Mouse (Mus musculus) forebrain, embryonic 14.5 days (tissue): ENCODE measurements around the gene Kctd19. TPM values are rescaled to one million over a fixed set of nuclear protein-coding genes. Genes with fewer than 3 reads are reported as not detected.
A peak's percentile ranks its signal among the peaks of the same experiment; 100 is the strongest.

ENCODE experiments used
- ATAC-seq: fragments of 200-750 bp; cut with Nextera tagmentation; 2 replicates; pipeline ENCODE4 v1.8.0; 2017; ENCODE audit warnings: mild to moderate bottlenecking, moderate library complexity
- DNase-seq: peaks from one replicate; pipeline ENCODE4 v3.0.0-alpha.2; 2015; ENCODE audit warnings: low spot score
- H3K27ac ChIP-seq: fragments of 300-500 bp; sonication (generic); 2 replicates; pipeline ENCODE4 v1.5.1; 2014; ENCODE audit warnings: low read depth, mild to moderate bottlenecking, control low read depth, low read length, moderate library complexity
- H3K27me3 ChIP-seq: fragments of 300-500 bp; sonication (generic); replicated peaks from 2 replicates; pipeline ENCODE4 v1.6.1; 2014; ENCODE audit warnings: low read length, control low read depth, mixed read lengths; ENCODE audit not compliant: control insufficient read depth, insufficient read depth
- H3K36me3 ChIP-seq: fragments of 300-500 bp; sonication (generic); 2 replicates; pipeline ENCODE4 v1.6.1; 2014; ENCODE audit warnings: low read length, control low read depth; ENCODE audit not compliant: control insufficient read depth, insufficient read depth
- H3K4me1 ChIP-seq: fragments of 300-500 bp; sonication (generic); 2 replicates; pipeline ENCODE4 v1.6.1; 2014; ENCODE audit warnings: antibody characterized with exemption, low read length, control low read depth; ENCODE audit not compliant: control insufficient read depth, insufficient read depth
- H3K4me2 ChIP-seq: fragments of 300-500 bp; sonication (generic); 2 replicates; pipeline ENCODE4 v1.6.1; 2014; ENCODE audit warnings: mild to moderate bottlenecking, control low read depth, low read length
- H3K4me3 ChIP-seq: fragments of 300-500 bp; sonication (generic); 2 replicates; pipeline ENCODE4 v1.5.1; 2014; ENCODE audit warnings: low read depth, low read length, control low read depth
- H3K9ac ChIP-seq: fragments of 300-500 bp; sonication (generic); 2 replicates; pipeline ENCODE4 v1.6.1; 2014; ENCODE audit warnings: mild to moderate bottlenecking, low read length, control low read depth, moderate library complexity
- H3K9me3 ChIP-seq: fragments of 300-500 bp; sonication (generic); replicated peaks from 2 replicates; pipeline ENCODE4 v1.6.1; 2016; ENCODE audit warnings: low read length, control low read depth, mixed read lengths; ENCODE audit not compliant: control insufficient read depth
- WGBS: fragments of 180-500 bp; shearing (Covaris S2); extraction: QIAGEN DNeasy Blood & Tissue Kit; methylation state at CpG from one replicate; pipeline ENCODE4 v1.1.7; 2014; 5-methylcytosine and 5-hydroxymethylcytosine counted together
- polyA plus RNA-seq: library from polyadenylated mRNA; unstranded; fragments of >200 nt; fragmentation: Nextera tagmentation; extraction: Ambion mirVana; gene quantifications from 2 replicates; pipeline ENCODE4 v1.2.1, GENCODE M21; 2014

Gene Kctd19
- polyA plus RNA-seq, 1 experiment from 2014 or later = 0.09 TPM

DNA sequence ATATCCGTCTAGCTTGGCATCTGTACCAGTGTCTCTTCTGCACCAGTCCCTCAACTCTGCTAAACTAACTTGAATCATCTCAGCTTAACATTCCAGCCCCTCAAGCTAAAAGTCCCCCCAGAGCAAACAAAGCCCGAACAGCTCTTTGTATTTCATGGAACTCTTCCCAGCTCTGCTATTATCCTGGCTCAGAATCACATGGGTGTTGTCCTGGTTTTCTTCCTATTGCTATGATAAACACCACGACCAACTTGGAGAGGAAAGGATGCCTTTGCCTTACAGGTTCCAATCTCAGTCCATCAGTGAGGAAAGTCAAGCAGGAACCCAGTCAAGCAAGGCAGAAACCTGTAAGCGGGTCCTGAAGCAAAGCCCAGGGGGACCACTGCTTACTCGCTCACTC lies 20.2 kb upstream of the Kctd19 start:
- ATAC-seq (no peak), DNase-seq (peak; percentile 42)
- 39% methylated on average over 5 of the region's 5 CpGs for WGBS
- Histone ChIP-seq H3K9ac (no peak overlapping the region), H3K4me2 (no peak overlapping the region), H3K36me3 (no peaks in the 10 kb centered on the region), H3K27ac (no peak overlapping the region), H3K27me3 (no peaks in the 10 kb centered on the region), H3K4me3 (no peak overlapping the region), H3K4me1 (peaks cover 14% of the 10 kb centered on the region; the same call in 1 of the 2 replicates), H3K9me3 (no peaks in the 10 kb centered on the region)

DNA sequence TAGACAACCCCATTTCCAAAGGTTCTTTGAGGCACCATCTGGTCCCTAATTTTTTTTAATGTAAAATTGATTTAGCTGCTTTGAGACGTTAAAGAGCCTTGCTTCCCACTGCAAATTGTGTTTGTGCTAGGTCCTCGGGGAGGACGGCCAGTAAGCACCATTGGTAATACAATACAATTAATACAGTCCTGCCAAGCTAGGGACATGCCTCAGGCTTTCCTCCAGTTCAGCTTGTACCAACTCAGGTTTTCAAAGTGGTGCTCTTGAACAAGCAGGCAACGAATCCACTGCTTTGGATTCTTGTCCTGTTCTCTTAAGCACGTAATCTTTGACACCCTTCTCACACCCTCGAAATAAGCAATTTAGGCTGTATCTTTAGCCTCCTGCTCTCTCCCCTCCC lies 19.7 kb upstream of the Kctd19 start:
- H3K4me2 ChIP-seq = no peak overlapping the region
- DNase-seq (peak; percentile 27), ATAC-seq (no peak)
- no peak overlapping the region for H3K9ac ChIP-seq
- H3K4me1 ChIP-seq = peaks cover 14% of the 10 kb centered on the region; the same call in 1 of the 2 replicates
- H3K9me3 ChIP-seq = no peaks in the 10 kb centered on the region
- H3K27ac ChIP-seq = no peak overlapping the region
- no peaks in the 10 kb centered on the region for H3K36me3 ChIP-seq
- WGBS = 31% methylated on average over 6 of the region's 6 CpGs
- H3K27me3 ChIP-seq = no peaks in the 10 kb centered on the region
- no peak overlapping the region for H3K4me3 ChIP-seq

DNA sequence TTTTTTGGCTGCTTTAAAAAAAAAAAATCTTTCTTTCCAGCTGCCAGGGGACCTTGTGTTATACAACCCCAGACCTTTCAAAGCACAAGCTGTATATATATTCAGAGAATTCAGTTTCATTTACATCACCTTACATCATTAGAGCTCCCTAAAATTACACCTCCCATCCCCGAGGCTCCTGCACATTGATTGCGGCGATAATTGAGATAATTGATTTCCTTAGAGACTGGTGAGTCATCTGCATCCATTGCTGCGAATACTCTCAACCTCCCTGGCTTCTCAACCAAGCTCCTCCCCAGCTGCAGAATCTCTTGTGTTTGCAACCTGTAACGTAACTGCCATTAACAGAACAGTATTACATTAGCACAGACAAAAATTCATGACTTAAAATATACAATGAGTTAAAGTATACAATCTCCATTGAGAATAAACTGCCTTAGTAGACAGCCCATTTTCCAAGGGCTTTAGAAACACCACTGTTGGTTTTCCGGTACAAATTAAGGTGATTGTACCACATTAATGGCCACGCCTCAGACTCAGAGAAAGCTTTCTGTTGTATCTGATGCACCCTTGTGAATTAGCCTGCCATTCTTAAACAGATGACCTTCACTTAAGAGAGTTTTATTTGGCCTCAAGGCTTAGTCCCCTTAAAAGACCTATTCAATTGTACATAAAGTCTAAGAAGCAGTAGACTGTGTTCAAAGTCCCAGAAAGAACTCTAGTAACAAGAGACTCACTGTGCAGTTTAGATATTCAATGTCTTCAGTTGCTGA lies 18.6 kb upstream of the Kctd19 start:
- Histone ChIP-seq H3K9me3 (no peaks in the 10 kb centered on the region), H3K27me3 (no peaks in the 10 kb centered on the region), H3K27ac (no peak overlapping the region), H3K4me1 (peaks cover 14% of the 10 kb centered on the region; the same call in 1 of the 2 replicates), H3K9ac (no peak overlapping the region), H3K4me2 (no peak overlapping the region), H3K36me3 (no peaks in the 10 kb centered on the region), H3K4me3 (no peak overlapping the region)
- WGBS = 36% methylated on average over 7 of the region's 7 CpGs
- DNase-seq (peak; percentile 37), ATAC-seq (no peak)

DNA sequence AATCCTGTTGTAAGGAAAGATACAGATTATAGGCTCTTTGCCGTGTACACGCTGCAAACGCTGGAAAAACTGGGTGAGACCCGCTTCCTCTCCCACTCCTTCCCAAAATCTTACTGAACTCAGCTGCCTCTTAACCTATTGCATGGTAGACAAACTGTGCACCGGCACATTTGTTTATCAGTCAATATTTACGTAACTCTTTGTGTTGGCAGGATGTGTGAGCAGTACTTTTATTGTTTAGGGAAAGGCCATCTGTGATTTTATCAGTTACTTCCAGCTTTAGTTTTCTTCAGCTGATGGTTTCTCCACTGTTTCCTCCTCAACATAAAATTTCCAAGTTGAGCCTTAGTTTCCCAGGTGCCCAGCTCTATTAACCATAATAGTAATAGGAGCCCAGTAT lies 13.6 kb upstream of the Kctd19 start:
- Histone ChIP-seq H3K36me3 (no peaks in the 10 kb centered on the region), H3K9ac (no peak overlapping the region), H3K27me3 (no peaks in the 10 kb centered on the region), H3K4me1 (no peaks in the 10 kb centered on the region), H3K9me3 (no peaks in the 10 kb centered on the region), H3K4me3 (no peak overlapping the region), H3K27ac (no peak overlapping the region), H3K4me2 (no peak overlapping the region)
- WGBS = 85% methylated on average over 6 of the region's 6 CpGs
- no peak for ATAC-seq
- no peak for DNase-seq

- H3K27ac ChIP-seq = no peak overlapping the region
- H3K4me2 ChIP-seq = no peak overlapping the region
- no peak overlapping the region for H3K4me3 ChIP-seq
- H3K9me3 ChIP-seq = no peaks in the 10 kb centered on the region
- no peaks in the 10 kb centered on the region for H3K36me3 ChIP-seq
- H3K27me3 ChIP-seq = no peaks in the 10 kb centered on the region
- H3K4me1 ChIP-seq = no peaks in the 10 kb centered on the region
- ATAC-seq (no peak), DNase-seq (no peak)
- 76% methylated on average over 1 of the region's 1 CpGs for WGBS
- H3K9ac ChIP-seq = no peak overlapping the region
Measured at GRCm38 (mm10) chr8:105422006-105422405, 8.7 kb upstream of the Kctd19 start.

GRCm38 (mm10) chr8:105419800-105420199 lies 6.5 kb upstream of the Kctd19 start:
- H3K9me3 ChIP-seq = no peaks in the 10 kb centered on the region
- no peak overlapping the region for H3K27ac ChIP-seq
- H3K4me2 ChIP-seq = no peak overlapping the region
- H3K27me3 ChIP-seq = no peaks in the 10 kb centered on the region
- DNase-seq (no peak), ATAC-seq (no peak)
- H3K4me3 ChIP-seq = no peak overlapping the region
- 89% methylated on average over 4 of the region's 4 CpGs for WGBS
- no peak overlapping the region for H3K9ac ChIP-seq
- H3K36me3 ChIP-seq = no peaks in the 10 kb centered on the region
- no peaks in the 10 kb centered on the region for H3K4me1 ChIP-seq

GRCm38 (mm10) chr8:105418992-105419391 lies 5.7 kb upstream of the Kctd19 start:
- ATAC-seq (no peak), DNase-seq (no peak)
- 65% methylated on average over 2 of the region's 2 CpGs for WGBS

GRCm38 (mm10) chr8:105409947-105410346 lies 3.4 kb downstream of the Kctd19 start:
- no peak for DNase-seq
- WGBS = 94% methylated on average over 6 of the region's 6 CpGs
- H3K4me3 ChIP-seq = no peak overlapping the region
- H3K9ac ChIP-seq = no peak overlapping the region
- peaks cover 11% of the 10 kb centered on the region for H3K27me3 ChIP-seq
- no peak overlapping the region for H3K4me2 ChIP-seq
- no peaks in the 10 kb centered on the region for H3K36me3 ChIP-seq
- no peak overlapping the region for H3K27ac ChIP-seq
- no peaks in the 10 kb centered on the region for H3K9me3 ChIP-seq
- H3K4me1 ChIP-seq = peaks cover 3% of the 10 kb centered on the region
- no peak for ATAC-seq

More at GRCm38 (mm10) chr8:105418992-105419391, 5.7 kb upstream of the Kctd19 start:
- Histone ChIP-seq H3K27me3 (no peaks in the 10 kb centered on the region), H3K9ac (no peak overlapping the region), H3K4me2 (no peak overlapping the region), H3K36me3 (no peaks in the 10 kb centered on the region), H3K4me3 (no peak overlapping the region), H3K27ac (no peak overlapping the region), H3K9me3 (no peaks in the 10 kb centered on the region), H3K4me1 (no peaks in the 10 kb centered on the region)

DNA sequence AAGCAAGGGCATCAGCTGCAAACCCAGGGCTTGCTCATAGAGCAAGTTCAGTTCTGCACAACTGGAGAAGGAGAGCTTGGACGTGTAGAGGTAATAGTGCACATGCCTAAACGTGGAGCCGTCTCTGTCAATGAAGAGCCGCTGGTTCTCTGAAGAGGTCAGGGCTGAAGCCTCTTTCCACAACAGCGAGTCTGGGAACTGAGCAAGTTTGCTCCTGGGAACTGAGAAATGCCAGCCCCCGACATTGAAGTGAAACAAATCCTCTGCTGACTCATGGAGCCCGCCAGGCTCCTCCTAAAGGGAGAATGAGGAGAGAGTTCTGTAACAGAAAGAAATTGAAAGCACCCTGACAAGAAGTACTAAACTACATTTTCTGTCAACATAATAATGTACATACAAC lies 5.0 kb downstream of the Kctd19 start:
- Histone ChIP-seq H3K4me3 (no peak overlapping the region), H3K36me3 (no peaks in the 10 kb centered on the region), H3K27ac (no peak overlapping the region), H3K9ac (no peak overlapping the region), H3K4me1 (peaks cover 1% of the 10 kb centered on the region), H3K27me3 (peaks cover 5% of the 10 kb centered on the region; the same call in 1 of the 2 replicates), H3K4me2 (no peak overlapping the region), H3K9me3 (no peaks in the 10 kb centered on the region)
- DNase-seq (no peak), ATAC-seq (no peak)
- WGBS = 74% methylated on average over 7 of the region's 7 CpGs
